Mouse (Mus musculus) midbrain, embryonic 14.5 days (tissue): ENCODE measurements at regions not wholly inside any gene's neighbourhood (a gene's known extent, or its start where the extent isn't known, plus 50 kb on each side); places are given as distances from the start of the nearest gene placed in this dataset.

Experiments used
- ATAC-seq: fragments of 200-750 bp; cut with Nextera tagmentation; 2 replicates; pipeline ENCODE4 v1.8.0; 2017; ENCODE audit warnings: moderate number of reproducible peaks, moderate library complexity; ENCODE audit not compliant: low FRiP score, low TSS enrichment
- DNase-seq: peaks from one replicate; pipeline ENCODE4 v3.0.0-alpha.2; 2015
- H3K27ac ChIP-seq: fragments of 300-500 bp; sonication (generic); replicated peaks from 2 replicates; pipeline ENCODE4 v1.5.1; 2014; ENCODE audit warnings: mild to moderate bottlenecking, low read depth, low read length, moderate library complexity
- H3K27me3 ChIP-seq: fragments of 300-500 bp; sonication (generic); 2 replicates; pipeline ENCODE4 v1.6.1; 2014; ENCODE audit warnings: low read length, control low read depth, mixed read lengths; ENCODE audit not compliant: control insufficient read depth, insufficient read depth
- H3K36me3 ChIP-seq: fragments of 300-500 bp; sonication (generic); 2 replicates; pipeline ENCODE4 v1.6.1; 2014; ENCODE audit warnings: low read length, control low read depth; ENCODE audit not compliant: control insufficient read depth, insufficient read depth
- H3K4me1 ChIP-seq: fragments of 300-500 bp; sonication (generic); 2 replicates; pipeline ENCODE4 v1.6.1; 2014; ENCODE audit warnings: mild to moderate bottlenecking, antibody characterized with exemption, low read length, control low read depth; ENCODE audit not compliant: control insufficient read depth, insufficient read depth
- H3K4me2 ChIP-seq: fragments of 300-500 bp; sonication (generic); 2 replicates; pipeline ENCODE4 v1.6.1; 2014; ENCODE audit warnings: mild to moderate bottlenecking, low read length, moderate library complexity
- H3K4me3 ChIP-seq: fragments of 300-500 bp; sonication (generic); replicated peaks from 2 replicates; pipeline ENCODE4 v1.5.1; 2014; ENCODE audit warnings: low read depth, low read length
- H3K9ac ChIP-seq: fragments of 300-500 bp; sonication (generic); replicated peaks from 2 replicates; pipeline ENCODE4 v1.6.1; 2014; ENCODE audit warnings: mild to moderate bottlenecking, low read length, moderate library complexity
- H3K9me3 ChIP-seq: fragments of 300-500 bp; sonication (generic); 2 replicates; pipeline ENCODE4 v1.6.1; 2016; ENCODE audit warnings: low read length, control low read depth, mixed read lengths; ENCODE audit not compliant: control insufficient read depth
- WGBS: fragments of 180-500 bp; shearing (Covaris S2); extraction: QIAGEN DNeasy Blood & Tissue Kit; methylation state at CpG from one replicate; pipeline ENCODE4 v1.1.7; 2014; 5-methylcytosine and 5-hydroxymethylcytosine counted together

DNA sequence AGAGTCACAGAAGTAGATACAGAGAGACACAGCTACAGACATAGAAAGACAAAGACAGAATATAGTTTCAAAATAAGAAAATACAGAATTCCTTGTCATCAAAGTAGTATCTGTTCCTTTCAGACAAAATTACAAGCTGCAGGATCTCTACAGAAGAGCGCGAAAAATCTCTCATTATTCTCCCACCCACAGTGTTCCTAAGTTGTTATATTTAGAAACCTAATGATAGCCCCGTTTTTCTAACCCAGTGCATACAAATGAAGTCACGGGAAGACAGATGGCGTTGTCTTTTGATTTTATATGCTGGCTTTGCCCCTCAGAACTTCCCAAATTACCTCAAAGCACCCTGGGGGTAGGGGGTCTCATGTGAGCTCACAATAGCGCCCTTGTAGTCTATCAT is 250.0 kb upstream of the Msx2 start:
- H3K4me1 ChIP-seq, result no peaks in the 10 kb centered on the region
- H3K27me3 ChIP-seq, result no peaks in the 10 kb centered on the region
- no peak overlapping the region for H3K9ac ChIP-seq
- H3K4me2 ChIP-seq, result no peak overlapping the region
- WGBS, result 54% methylated on average over 6 of the region's 6 CpGs
- no peaks in the 10 kb centered on the region for H3K36me3 ChIP-seq
- no peaks in the 10 kb centered on the region for H3K9me3 ChIP-seq
- no peak overlapping the region for H3K4me3 ChIP-seq
- ATAC-seq, result no peak
- DNase-seq, result no peak
- no peak overlapping the region for H3K27ac ChIP-seq

DNA sequence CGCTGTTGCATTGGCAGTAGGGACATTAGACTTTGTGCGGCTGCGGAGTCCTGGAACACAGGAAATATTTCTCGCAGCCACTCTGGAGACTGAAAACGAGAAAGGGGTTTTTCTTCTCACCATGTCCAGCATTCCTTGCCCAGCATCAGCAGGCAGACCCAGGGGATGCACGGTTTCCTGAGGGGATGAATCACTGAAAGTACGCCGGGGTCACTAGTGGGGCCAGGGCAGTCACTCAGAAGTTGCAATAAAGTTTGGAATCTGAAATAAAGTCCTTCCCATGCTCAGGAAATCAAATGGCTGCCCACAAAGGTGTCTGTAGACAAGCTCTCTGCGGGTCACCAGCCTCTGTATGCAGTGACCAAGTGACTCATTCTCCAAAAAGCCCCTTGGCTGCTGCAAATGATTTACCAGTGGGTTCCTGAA is 248.2 kb upstream of the Msx2 start:
- WGBS, result 77% methylated on average over 9 of the region's 9 CpGs
- no peak for DNase-seq
- no peaks in the 10 kb centered on the region for H3K4me1 ChIP-seq

DNA sequence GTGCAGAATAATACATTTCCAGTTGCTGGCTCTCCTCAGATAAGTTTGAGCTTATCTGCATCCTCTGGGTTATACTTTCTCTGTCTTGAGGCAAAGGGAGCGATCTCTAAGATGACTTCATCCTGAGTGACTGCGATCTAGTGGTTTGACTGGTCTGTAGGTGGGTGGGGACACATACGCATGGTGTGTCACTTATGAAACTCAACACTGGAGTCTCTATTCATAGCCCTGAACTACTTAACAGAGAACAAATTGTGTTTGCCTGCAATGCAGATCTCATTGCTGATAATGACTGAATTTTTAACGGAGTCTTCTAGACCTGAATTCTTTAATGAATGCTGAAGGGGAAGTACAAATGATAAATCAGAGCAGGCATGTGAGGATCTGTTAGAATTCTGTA is 244.7 kb upstream of the Msx2 start:
- H3K4me3 ChIP-seq, result no peak overlapping the region
- H3K36me3 ChIP-seq, result no peaks in the 10 kb centered on the region
- no peak overlapping the region for H3K4me2 ChIP-seq
- 86% methylated on average over 4 of the region's 4 CpGs for WGBS
- H3K4me1 ChIP-seq, result no peaks in the 10 kb centered on the region
- no peaks in the 10 kb centered on the region for H3K27me3 ChIP-seq
- no peak overlapping the region for H3K9ac ChIP-seq
- ATAC-seq, result no peak
- DNase-seq, result no peak
- H3K27ac ChIP-seq, result no peak overlapping the region
- no peaks in the 10 kb centered on the region for H3K9me3 ChIP-seq

More for the DNA sequence above, 248.2 kb upstream of the Msx2 start:
- Histone ChIP-seq H3K27me3 (no peaks in the 10 kb centered on the region), H3K9me3 (no peaks in the 10 kb centered on the region), H3K4me2 (no peak overlapping the region), H3K36me3 (no peaks in the 10 kb centered on the region), H3K27ac (no peak overlapping the region), H3K4me3 (no peak overlapping the region), H3K9ac (no peak overlapping the region)
- no peak for ATAC-seq

- no peaks in the 10 kb centered on the region for H3K4me1 ChIP-seq
- no peak overlapping the region for H3K27ac ChIP-seq
- H3K36me3 ChIP-seq, result no peaks in the 10 kb centered on the region
- H3K4me3 ChIP-seq, result no peak overlapping the region
- H3K27me3 ChIP-seq, result no peaks in the 10 kb centered on the region
- H3K9ac ChIP-seq, result no peak overlapping the region
- H3K9me3 ChIP-seq, result no peaks in the 10 kb centered on the region
- 85% methylated on average over 2 of the region's 2 CpGs for WGBS
- H3K4me2 ChIP-seq, result no peak overlapping the region
- ATAC-seq (no peak), DNase-seq (no peak)
These were observed 244.2 kb upstream of the Msx2 start for GRCm38 (mm10) chr13:53717086-53717485.

- 60% methylated on average over 10 of the region's 10 CpGs for WGBS
- no peak overlapping the region for H3K4me3 ChIP-seq
- H3K4me2 ChIP-seq, result no peak overlapping the region
- no peaks in the 10 kb centered on the region for H3K27me3 ChIP-seq
- no peak overlapping the region for H3K9ac ChIP-seq
- no peak overlapping the region for H3K27ac ChIP-seq
- no peaks in the 10 kb centered on the region for H3K4me1 ChIP-seq
- no peaks in the 10 kb centered on the region for H3K9me3 ChIP-seq
- ATAC-seq (no peak), DNase-seq (peak; percentile 38)
- H3K36me3 ChIP-seq, result no peaks in the 10 kb centered on the region
These were observed 236.2 kb upstream of the Msx2 start for GRCm38 (mm10) chr13:53709062-53709461.

- no peak overlapping the region for H3K9ac ChIP-seq
- 85% methylated on average over 17 of the region's 17 CpGs for WGBS
These were observed 234.7 kb upstream of the Msx2 start for GRCm38 (mm10) chr13:53707548-53707947.

GRCm38 (mm10) chr13:53704104-53704503 is 231.2 kb upstream of the Msx2 start:
- ATAC-seq (no peak), DNase-seq (no peak)
- Histone ChIP-seq H3K9me3 (no peaks in the 10 kb centered on the region), H3K36me3 (no peaks in the 10 kb centered on the region), H3K4me2 (no peak overlapping the region), H3K9ac (no peak overlapping the region), H3K27ac (no peak overlapping the region), H3K27me3 (no peaks in the 10 kb centered on the region), H3K4me1 (no peaks in the 10 kb centered on the region), H3K4me3 (no peak overlapping the region)
- 88% methylated on average over 11 of the region's 11 CpGs for WGBS

More at GRCm38 (mm10) chr13:53707548-53707947, 234.7 kb upstream of the Msx2 start:
- H3K36me3 ChIP-seq, result no peaks in the 10 kb centered on the region
- no peak overlapping the region for H3K27ac ChIP-seq
- no peak for ATAC-seq
- H3K4me1 ChIP-seq, result no peaks in the 10 kb centered on the region
- no peaks in the 10 kb centered on the region for H3K27me3 ChIP-seq
- no peak overlapping the region for H3K4me2 ChIP-seq
- DNase-seq, result no peak
- no peaks in the 10 kb centered on the region for H3K9me3 ChIP-seq
- no peak overlapping the region for H3K4me3 ChIP-seq

DNA sequence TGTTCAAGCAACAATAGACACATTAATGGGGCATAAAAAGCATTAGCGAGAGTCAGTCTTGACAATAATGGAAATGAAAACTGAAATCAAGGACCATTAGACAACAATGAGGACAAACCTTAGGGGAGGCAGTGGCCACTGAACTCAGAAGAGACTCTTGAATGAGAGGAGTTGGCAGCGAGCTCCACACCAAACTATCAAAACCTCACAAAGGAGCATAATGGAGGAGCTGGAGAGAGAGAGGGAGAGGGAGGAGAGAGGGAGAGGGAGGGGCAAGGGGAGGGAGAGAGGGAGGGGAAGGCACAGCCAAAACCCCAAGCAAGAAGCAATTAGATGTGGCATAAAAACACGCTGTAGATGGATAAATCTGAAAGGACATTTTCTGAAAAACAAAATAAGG is 227.4 kb upstream of the Msx2 start:
- ATAC-seq (no peak), DNase-seq (no peak)
- H3K4me1 ChIP-seq, result no peaks in the 10 kb centered on the region; the same call in 1 of the 2 replicates
- no peak overlapping the region for H3K4me3 ChIP-seq
- 42% methylated on average over 3 of the region's 3 CpGs for WGBS
- no peak overlapping the region for H3K27ac ChIP-seq
- H3K36me3 ChIP-seq, result no peaks in the 10 kb centered on the region
- H3K4me2 ChIP-seq, result no peak overlapping the region
- H3K27me3 ChIP-seq, result no peaks in the 10 kb centered on the region
- H3K9me3 ChIP-seq, result no peaks in the 10 kb centered on the region
- no peak overlapping the region for H3K9ac ChIP-seq

DNA sequence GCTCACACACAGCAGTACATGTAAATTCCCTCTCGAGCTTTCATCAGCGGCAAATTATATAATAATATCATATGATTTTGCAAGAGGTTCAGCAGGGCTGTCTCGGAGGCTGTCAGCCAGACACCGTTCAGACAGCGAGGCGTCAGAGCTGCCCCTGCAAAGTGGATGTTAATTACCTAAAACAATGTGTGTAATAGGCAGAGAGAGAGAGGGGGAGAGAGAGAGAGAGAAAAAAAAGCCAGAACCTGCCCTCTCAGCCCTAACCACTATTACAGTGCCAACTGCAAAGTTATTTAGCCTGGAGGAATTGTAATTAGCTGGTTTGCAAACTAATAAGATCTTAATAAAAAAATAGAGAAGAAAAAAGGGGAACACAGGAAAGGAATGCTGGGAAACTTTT is 225.1 kb upstream of the Msx2 start:
- no peak overlapping the region for H3K9ac ChIP-seq
- no peaks in the 10 kb centered on the region for H3K9me3 ChIP-seq
- no peaks in the 10 kb centered on the region; the same call in 1 of the 2 replicates for H3K4me1 ChIP-seq
- H3K27me3 ChIP-seq, result no peaks in the 10 kb centered on the region
- H3K4me2 ChIP-seq, result no peak overlapping the region
- ATAC-seq (no peak), DNase-seq (no peak)
- 66% methylated on average over 6 of the region's 6 CpGs for WGBS
- H3K27ac ChIP-seq, result no peak overlapping the region
- H3K4me3 ChIP-seq, result no peak overlapping the region
- no peaks in the 10 kb centered on the region for H3K36me3 ChIP-seq
